Mouse (Mus musculus): ENCODE measurements around the gene Dbr1.

DNA sequence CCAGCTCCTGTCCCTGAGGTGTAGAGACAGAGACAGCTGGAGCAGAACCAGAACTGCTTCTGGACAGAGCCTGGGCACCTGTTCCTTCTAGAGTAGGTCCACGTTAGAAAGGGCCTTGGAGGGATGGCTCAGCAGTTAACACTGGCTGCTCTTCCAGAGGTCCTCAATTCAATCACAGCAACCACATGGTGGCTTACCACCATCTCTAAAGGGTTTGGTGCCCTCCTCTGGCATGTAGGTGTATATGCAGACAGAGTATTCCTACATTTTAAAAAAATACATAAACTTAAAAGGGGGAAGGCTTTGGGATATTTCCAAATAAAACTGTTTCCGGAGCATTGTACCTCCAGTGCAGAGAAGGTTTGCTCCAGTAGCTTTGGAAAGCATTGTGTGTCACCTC is 5.1 kb downstream of the Dbr1 start:
- TF ChIP-seq CTCF (IDR thresholded peaks at IDR 0.05; ENCODE audit: extremely low read depth, insufficient read depth, low read length) = peak; percentile 53
- no peak for TF ChIP-seq POLR2A (IDR thresholded peaks at IDR 0.05; ENCODE audit: extremely low read depth, insufficient read depth, low read length)
